Mouse (Mus musculus) liver, embryonic 11.5 days (tissue): ENCODE results near the gene Vmn2r97. TPM values are rescaled to one million over a fixed set of nuclear protein-coding genes. Genes with fewer than 3 reads are reported as not detected.
"Not testable (repeated sequence)": the region's sequence is repeated elsewhere in the genome, so short reads cannot be mapped to it uniquely, and the experiment has no call there.

Experiments used
- ATAC-seq: fragments of 200-750 bp; cut with Nextera tagmentation; replicated peaks from 2 replicates; pipeline ENCODE4 v1.8.0; 2017; ENCODE audit warnings: moderate number of reproducible peaks, mild to moderate bottlenecking, moderate TSS enrichment, moderate library complexity; ENCODE audit not compliant: low FRiP score
- DNase-seq: peaks from one replicate; pipeline ENCODE4 v3.0.0-alpha.2; 2017; ENCODE audit warnings: low spot score
- H3K27ac ChIP-seq: fragments of 300-500 bp; sonication (generic); 2 replicates; pipeline ENCODE4 v1.5.1; 2014; ENCODE audit warnings: mild to moderate bottlenecking, low read depth, low read length, control low read depth
- H3K27me3 ChIP-seq: fragments of 300-500 bp; sonication (generic); replicated peaks from 2 replicates; pipeline ENCODE4 v1.6.1; 2014; ENCODE audit warnings: low read length, mixed read lengths; ENCODE audit not compliant: control insufficient read depth, insufficient read depth
- H3K36me3 ChIP-seq: fragments of 300-500 bp; sonication (generic); 2 replicates; pipeline ENCODE4 v1.6.1; 2014; ENCODE audit warnings: mild to moderate bottlenecking, low read length, moderate library complexity, mixed read lengths; ENCODE audit not compliant: control insufficient read depth, insufficient read depth
- H3K4me1 ChIP-seq: fragments of 300-500 bp; sonication (generic); replicated peaks from 2 replicates; pipeline ENCODE4 v1.6.1; 2014; ENCODE audit warnings: low read length, mixed read lengths; ENCODE audit not compliant: control insufficient read depth, insufficient read depth
- H3K4me2 ChIP-seq: fragments of 300-500 bp; sonication (generic); 2 replicates; pipeline ENCODE4 v1.6.1; 2014; ENCODE audit warnings: mild to moderate bottlenecking, control low read depth, moderate library complexity
- H3K4me3 ChIP-seq: fragments of 300-500 bp; sonication (generic); 2 replicates; pipeline ENCODE4 v1.5.1; 2014; ENCODE audit warnings: low read depth, low read length, control low read depth
- H3K9ac ChIP-seq: fragments of 300-500 bp; sonication (generic); 2 replicates; pipeline ENCODE4 v1.6.1; 2014; ENCODE audit warnings: low read depth, low read length, control low read depth
- H3K9me3 ChIP-seq: fragments of 300-500 bp; sonication (generic); 2 replicates; pipeline ENCODE4 v1.6.1; 2016; ENCODE audit warnings: low read length, inconsistent platforms, mixed read lengths; ENCODE audit not compliant: control insufficient read depth
- WGBS: fragments of 180-500 bp; shearing (Covaris S2); extraction: QIAGEN DNeasy Blood & Tissue Kit; methylation state at CpG from one replicate; pipeline ENCODE4 v1.1.7; 2014; 5-methylcytosine and 5-hydroxymethylcytosine counted together
- polyA plus RNA-seq: library from polyadenylated mRNA; unstranded; fragments of >200 nt; fragmentation: Nextera tagmentation; extraction: Ambion mirVana; gene quantifications from 2 replicates; pipeline ENCODE4 v1.2.1, GENCODE M21; 2014

Vmn2r97 gene
- polyA plus RNA-seq = 0.22 and 0.25 TPM in 2 replicates

DNA sequence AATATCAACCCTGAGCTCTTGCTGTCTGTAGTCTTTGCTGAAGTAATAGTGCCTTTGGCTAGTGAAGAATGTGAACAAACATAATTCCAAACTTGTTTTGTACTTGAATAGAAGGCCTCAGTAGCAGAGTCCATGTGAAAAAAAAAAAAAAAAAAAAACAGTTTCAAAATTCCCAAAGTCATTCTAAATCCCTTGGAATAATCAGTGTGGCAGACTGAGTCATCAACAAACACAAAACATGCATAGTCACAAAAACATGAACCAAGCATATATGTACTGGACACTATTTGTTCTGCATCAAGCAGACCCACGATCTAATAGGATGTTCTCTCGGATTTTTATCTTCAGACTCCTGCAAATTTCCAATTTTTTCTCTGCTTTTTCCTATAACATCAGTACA, at the start of gene Vmn2r97:
Gene Vmn2r97 (plus strand): TSS at position 301 of the 400 bp plus-strand sequence.
- not testable (repeated sequence) for H3K36me3 ChIP-seq, H3K27me3 ChIP-seq, ATAC-seq, H3K9ac ChIP-seq, H3K4me1 ChIP-seq, H3K4me2 ChIP-seq, H3K9me3 ChIP-seq, H3K4me3 ChIP-seq, DNase-seq, H3K27ac ChIP-seq
- 56% methylated on average over 2 of the region's 2 CpGs for WGBS

DNA sequence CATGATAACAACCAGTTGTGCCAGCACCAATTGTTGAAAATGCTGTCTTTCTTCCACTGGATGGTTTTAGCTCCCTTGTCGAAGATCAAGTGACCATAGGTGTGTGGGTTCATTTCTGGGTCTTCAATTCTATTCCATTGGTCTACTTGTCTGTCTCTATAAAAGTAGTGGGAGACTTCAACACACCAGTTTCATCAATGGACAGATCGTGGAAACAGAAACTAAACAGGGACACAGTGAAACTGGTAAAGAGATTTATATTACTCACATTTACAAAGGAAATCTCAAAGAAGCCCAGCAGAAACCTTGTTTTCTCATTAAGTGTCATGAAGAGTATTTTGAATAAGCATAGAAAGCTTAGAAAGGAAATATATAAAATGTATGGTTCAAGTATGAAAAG, 31.7 kb upstream of the Vmn2r97 start:
- not testable (repeated sequence) for DNase-seq, H3K9ac ChIP-seq, H3K4me1 ChIP-seq, H3K4me3 ChIP-seq, H3K36me3 ChIP-seq, H3K27ac ChIP-seq, ATAC-seq, H3K9me3 ChIP-seq, H3K27me3 ChIP-seq, H3K4me2 ChIP-seq
- 83% methylated on average over 1 of the region's 2 CpGs for WGBS

DNA sequence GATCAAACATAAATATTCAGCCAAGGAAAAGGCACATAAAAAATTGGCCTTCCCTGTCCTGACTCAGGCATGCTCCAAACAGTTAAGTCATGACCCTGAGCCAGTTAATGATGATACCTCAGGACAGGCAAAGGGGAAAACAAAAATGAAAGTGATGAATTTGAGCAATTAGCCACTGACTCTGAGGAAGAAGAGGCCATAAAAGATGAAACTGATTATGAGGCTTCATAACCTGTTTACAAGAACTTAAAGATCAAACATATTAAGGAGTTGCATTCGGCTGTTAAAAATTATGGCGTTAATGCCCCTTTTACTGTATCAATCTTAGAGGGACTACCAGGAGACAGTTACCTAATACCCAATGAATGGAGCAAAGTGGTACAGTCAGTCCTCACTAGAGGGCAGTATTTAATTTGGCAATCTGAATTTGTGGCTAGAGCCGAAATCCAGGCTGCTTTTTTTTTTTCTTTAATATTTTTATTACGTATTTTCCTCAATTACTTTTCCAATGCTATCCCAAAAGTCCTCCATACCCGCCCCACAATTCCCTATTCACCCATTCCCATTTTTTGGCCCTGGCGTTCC, 24.3 kb upstream of the Vmn2r97 start:
- DNase-seq (no peak), ATAC-seq (no peak)
- no peak overlapping the region for H3K27ac ChIP-seq
- H3K9me3 ChIP-seq = no peaks in the 10 kb centered on the region; the same call in 1 of the 2 replicates
- no peak overlapping the region for H3K4me3 ChIP-seq
- H3K27me3 ChIP-seq = no peaks in the 10 kb centered on the region
- no peak overlapping the region for H3K9ac ChIP-seq
- H3K4me2 ChIP-seq = no peak overlapping the region
- no peaks in the 10 kb centered on the region for H3K36me3 ChIP-seq
- WGBS = 77% methylated on average over 6 of the region's 6 CpGs
- H3K4me1 ChIP-seq = no peaks in the 10 kb centered on the region

- not testable (repeated sequence) for H3K9ac ChIP-seq, H3K4me2 ChIP-seq, H3K4me1 ChIP-seq, ATAC-seq, H3K27ac ChIP-seq, H3K27me3 ChIP-seq, DNase-seq, H3K9me3 ChIP-seq, H3K4me3 ChIP-seq, H3K36me3 ChIP-seq
- 79% methylated on average over 1 of the region's 1 CpGs for WGBS
These were observed 43.7 kb downstream of the Vmn2r97 start for GRCm38 (mm10) chr17:18957800-18958199.

DNA sequence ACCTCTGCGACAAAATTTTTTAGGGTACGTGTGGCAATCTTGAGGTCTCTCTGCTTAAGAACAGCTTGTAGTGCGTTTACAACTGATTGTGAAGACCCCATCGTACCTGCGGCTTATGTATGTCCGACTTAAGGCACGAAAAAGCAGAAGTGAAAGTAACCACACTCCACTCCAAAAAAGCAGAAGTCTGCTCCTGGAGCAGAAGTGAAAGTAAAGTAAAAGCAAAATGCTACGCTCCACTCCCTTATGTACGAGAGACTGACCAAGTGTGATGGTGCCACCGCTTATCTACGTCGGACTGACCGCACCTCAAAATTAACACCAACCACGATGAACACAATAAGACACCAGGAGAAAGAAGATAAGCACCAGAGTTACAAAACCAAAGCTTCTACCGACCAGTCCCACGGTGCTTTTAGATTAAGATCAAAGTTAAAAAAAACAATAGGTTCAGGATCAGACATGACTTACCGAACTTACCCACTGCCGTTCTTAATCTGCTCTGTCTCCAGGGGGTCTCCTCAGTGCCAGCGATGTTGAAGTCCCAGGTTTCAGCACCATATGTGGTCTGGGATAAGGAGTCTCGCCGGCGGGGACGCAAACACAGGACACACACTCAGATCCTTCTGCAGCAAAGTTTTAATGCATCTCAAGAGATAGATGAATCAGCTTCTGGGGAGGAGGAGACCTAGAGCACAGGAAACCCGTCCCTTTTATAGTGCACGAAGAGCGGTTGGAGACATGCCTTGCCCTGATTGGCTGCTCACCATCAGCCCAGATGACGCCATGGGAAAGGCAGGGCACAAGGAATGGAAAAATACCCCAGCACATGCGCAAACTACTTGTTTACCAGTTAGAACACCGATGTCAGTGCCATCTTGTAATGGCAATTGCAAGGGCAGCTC, 54.5 kb downstream of the Vmn2r97 start:
- H3K4me2 ChIP-seq = no peak overlapping the region
- no peaks in the 10 kb centered on the region for H3K36me3 ChIP-seq
- ATAC-seq (no peak), DNase-seq (no peak)
- H3K4me3 ChIP-seq = no peak overlapping the region
- H3K9me3 ChIP-seq = peaks cover 19% of the 10 kb centered on the region
- no peaks in the 10 kb centered on the region for H3K27me3 ChIP-seq
- no peak overlapping the region for H3K27ac ChIP-seq
- WGBS = 78% methylated on average over 29 of the region's 29 CpGs
- no peak overlapping the region for H3K9ac ChIP-seq
- no peaks in the 10 kb centered on the region for H3K4me1 ChIP-seq

Other genes with a start within 250 kb of the Vmn2r97 start
- gene Vmn2r98, start 139.2 kb downstream of the Vmn2r97 start, polyA plus RNA-seq = not detected in 2 replicates